Mouse (Mus musculus): ENCODE data around the gene Lrrc4.

Gene Lrrc4

DNA sequence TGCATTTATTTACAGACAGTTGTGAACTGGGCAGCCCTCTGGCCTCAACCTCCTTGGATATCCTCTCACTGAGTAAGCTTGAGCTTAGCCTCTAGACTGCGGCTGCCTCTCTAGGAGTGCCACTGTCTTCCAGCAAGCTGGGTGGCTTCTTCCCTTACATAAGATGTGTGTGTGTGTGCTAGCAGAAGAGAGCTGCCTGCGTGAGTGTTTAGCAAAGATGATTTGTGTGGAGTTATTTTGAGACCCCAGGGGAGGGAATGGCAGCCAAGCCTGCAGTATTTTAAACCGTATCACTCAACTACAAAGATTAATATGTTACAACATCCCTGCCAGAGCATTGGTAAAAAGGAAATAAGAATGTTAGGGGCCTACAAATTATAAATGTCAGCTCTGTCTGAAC lies 49.9 kb downstream of the Lrrc4 start:
- no peak for DNase-seq (ENCODE audit: inconsistent ontology term)

DNA sequence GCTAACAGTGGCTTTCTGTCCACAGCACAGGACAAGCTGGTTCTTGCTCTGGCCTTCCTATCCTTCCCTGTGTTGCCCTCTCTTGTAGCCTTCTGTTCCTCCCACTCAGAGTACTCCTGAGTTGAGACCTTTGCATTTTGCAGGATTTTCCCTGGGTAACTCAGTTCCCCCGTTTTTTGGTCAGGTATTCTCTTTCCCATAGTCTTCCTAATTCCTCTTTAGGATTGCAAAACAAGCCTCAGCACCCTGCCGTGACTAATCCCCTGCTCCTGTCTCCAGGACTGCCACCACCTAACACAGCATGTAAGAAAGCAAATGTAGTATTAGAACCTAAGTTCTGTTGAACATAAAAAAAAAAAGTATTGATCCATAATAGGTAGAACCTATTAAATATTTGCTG lies 60.2 kb downstream of the Lrrc4 start:
- no peak for DNase-seq (ENCODE audit: inconsistent ontology term)

DNA sequence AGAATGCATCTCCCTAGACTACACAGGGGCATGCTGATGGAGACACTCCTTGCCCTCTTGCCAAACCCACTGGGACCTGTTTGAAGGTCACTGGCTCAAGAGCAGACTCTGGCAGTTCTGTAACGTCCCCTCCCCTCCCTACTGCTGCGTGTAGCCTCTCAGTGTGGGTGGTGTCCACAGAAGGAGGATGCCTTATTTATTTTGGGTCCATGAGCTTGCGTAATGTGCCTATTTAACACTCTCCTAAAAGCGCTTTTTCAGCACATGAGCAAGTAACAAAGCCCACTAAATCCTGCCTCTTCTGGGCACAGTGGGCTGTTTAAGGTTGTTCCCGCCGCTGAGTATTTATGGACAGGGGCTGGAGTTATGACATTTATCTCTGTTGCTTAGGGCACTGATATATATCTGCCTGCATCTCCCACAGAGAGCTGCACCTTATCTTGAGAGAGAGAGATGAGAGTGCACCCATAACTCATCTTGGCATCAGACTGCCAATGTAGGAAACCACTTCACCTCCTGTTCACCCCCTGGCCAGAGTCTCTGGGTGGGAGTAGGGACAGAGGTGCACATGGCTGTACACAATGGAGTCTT lies 63.6 kb downstream of the Lrrc4 start:
- DNase-seq (ENCODE audit: inconsistent ontology term), result no peak

DNA sequence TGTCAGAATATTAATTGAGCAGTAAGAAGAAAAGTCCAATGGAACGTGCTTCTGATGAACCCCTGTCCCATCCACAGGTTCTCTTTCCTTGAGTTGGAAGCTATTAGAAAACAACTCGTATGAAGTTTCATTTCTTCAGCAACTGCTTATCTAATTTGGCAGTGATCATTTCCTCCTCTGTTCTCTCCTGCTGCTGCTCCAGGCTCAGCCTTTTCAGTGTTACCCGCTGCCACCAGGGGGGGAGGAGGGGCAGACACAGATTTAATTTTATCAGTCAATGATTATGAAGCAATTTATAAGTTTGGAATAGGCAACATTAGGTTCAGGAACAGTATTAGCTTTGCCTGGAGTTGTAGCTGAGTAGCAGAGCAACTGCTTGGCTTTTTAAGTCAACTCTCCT lies 64.9 kb downstream of the Lrrc4 start:
- no peak for DNase-seq (ENCODE audit: inconsistent ontology term)

DNA sequence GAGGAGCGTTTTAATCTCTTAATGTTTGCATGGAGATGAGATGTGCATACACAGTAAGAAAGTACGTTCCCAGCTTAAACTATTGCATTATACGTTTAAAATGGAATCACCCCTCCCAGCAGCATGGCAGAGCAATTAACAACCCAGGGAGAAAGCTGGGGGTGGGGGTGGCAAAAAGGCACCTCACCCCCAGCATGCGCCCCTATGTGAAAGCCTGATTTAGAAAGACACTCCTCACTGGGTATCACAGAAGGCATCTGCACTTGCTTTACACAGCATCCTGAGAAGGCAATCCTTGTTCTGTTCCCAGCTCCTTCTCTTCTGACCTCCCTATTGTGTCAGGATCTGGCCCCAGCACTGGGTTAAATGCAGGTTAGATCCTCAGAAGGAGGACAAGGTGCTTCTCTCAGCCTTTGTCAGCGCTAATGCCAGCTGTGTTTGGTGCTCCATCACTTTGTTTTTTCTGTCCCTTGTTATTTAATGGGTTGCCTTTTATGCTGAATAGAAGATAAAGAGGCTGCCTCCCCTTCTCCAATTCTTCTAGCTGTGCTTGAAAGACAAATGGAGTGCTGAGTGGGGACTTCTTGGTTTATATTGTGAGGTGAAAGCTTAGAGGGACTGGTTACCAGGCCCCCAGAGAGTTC lies 69.3 kb downstream of the Lrrc4 start:
- no peak for DNase-seq (ENCODE audit: inconsistent ontology term)

DNA sequence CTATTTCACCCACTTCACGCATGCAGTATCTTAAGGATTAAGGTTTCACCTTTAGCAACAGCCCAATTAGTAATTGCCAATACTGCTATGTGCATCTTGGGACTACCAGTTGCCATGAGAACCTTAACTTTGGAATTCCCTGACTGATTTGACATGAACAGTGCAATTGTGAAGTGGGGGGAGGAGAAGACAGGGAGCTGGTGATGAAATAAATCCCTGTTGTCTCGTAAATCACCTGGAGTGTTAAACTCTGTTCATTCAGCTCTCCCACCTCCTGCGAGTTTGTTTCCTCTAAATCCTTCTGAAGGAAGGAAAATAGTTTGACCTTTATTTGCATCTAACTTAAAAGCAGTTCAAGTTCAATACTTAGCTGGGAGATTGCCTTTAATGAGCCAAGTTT lies 69.8 kb downstream of the Lrrc4 start:
- DNase-seq (ENCODE audit: inconsistent ontology term), result no peak

DNA sequence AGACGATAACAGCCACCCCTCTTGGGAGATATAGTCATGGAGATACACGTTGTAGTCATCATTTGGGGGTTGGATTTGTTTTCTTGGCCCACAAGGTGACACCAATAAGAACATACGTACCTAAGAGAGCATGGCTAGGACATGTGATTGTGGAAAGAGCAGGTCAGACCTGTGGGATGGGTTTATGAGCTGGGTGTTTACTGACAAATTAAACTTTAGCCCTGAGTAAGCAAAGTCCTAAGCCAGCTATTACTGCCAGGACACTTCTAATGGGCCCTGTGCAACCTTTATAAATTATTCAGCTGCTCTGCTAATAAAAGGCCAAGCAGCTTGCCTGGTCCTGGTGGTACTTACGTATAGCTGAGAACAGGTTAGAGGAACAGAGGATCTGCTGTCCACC lies 73.3 kb downstream of the Lrrc4 start:
- DNase-seq (ENCODE audit: inconsistent ontology term), result no peak

DNA sequence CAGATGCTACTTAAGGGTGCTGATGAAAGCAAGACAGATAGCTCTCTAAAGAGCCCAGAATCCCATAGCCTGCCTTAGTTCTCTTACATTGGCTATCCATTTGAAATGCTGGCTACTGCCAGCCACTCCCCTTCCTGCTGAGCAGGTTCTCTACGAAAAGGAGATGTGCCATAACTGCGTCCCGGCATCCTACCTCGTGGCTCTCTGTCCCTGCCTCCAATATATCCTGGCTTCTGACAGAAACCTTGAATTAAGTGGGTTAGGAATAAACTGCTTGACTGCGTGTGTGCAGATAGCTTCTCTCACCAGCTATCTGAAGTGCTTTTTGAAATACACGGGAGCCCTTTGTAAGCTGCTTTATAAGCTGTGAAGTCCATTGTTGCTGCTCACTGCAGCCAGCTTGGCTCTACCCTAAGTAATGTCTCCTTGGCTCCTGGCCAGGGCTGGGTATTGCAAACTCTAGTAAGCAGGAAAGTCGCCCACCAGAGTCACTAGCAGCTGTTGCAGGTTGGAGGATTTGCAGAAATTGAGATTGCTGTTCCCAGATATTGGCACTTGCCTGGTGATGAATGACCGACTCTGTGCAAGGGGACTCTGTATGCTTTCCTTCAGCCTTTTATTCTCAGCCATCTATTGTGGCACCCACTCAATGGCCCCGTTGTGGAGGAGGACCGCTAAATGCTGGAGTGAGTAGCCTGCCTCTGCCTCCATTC lies 75.1 kb downstream of the Lrrc4 start:
- DNase-seq (ENCODE audit: inconsistent ontology term), result peak; percentile 72

DNA sequence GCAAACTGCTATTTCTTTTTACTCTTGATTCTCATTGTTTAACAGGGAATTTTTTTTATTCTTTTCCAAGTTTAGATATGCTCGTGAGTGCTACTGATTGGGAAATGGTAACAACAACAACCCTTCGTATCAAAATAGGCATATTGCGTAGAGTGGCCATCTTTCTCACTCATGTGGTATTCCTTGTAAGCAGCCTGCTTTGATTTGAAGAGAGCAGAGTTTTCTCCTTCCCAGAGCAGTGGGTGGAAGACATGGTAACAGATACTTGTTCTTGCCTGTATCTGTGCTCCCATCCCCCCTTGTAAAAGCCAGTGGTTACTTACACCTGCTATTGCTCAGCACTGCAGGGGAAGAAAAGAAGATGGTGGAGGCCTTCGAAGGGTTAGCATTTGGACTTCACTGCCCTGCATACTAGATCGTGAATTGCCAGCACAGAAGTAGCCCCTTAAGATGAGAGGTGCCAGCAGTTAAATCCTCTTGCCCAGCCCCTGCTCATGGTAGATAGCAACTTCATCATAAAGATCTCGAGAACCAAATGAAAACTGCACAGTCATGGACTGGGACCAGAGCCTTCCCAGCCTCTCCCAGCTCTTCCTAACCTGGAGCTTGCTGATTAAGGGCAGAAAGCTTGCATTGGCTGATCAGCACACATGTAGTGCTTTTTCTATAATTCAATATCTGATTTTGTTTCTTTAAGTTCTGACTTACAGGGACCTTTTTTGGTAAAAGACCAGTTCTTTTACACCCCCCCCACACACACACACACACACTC lies 77.2 kb downstream of the Lrrc4 start:
- DNase-seq (ENCODE audit: inconsistent ontology term), result no peak

DNA sequence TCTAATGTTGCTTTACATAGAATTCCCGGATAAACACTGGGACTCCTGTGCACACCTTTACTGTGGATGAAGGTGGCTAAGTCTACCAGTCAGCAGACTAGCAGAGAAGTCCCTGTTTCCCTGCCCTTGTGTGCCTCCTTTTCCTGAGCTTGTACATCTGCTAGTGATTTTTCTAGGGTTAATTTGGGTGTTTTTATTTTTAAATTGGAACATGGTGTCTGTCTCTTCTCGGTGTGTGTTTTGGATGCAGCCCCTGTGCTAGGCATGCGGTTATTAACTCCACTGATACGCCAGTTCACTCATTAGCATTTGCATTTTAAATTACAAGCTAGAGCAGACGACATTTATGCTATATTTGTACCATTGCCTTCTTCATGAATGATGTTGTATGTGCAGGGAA lies 77.9 kb downstream of the Lrrc4 start:
- no peak for DNase-seq (ENCODE audit: inconsistent ontology term)

DNA sequence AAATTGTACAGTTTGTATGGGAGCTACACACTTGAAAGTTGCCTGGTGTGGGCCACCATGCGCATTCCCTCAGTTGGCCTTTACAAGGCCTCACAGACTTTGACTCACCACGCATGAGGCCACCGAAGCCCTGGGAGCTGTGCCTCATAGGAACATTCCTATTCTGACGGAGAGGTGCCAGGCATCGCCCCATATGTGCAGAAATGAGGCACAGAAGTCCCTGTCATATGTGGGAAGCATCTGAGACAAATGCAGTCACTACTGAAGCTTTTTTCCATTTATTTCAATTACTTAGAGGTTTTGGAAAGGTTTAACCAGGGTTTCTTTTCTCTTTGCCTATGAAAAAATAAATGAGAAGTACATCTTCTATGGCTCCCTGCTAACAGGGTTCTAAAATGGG lies 78.3 kb downstream of the Lrrc4 start:
- DNase-seq (ENCODE audit: inconsistent ontology term), result no peak

DNA sequence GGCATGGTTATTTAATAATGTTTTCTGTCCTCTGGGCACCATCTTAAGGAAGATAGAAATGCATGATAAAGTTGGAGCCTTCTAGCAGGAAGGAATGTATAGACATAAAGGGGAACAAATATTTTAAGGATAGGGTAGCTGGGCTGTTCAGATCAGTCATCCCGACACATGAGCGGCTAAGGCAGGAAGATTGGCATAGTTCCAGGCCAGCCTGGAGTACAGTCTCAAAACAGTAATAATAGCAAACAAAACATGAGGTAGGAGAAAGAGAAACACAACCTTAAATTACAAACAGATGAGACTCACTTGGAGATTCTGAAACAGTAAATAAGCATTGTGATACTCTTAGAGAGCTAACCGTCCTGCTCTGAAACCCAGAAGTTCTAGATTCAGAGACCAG lies 80.4 kb downstream of the Lrrc4 start:
- no peak for DNase-seq (ENCODE audit: inconsistent ontology term)

DNA sequence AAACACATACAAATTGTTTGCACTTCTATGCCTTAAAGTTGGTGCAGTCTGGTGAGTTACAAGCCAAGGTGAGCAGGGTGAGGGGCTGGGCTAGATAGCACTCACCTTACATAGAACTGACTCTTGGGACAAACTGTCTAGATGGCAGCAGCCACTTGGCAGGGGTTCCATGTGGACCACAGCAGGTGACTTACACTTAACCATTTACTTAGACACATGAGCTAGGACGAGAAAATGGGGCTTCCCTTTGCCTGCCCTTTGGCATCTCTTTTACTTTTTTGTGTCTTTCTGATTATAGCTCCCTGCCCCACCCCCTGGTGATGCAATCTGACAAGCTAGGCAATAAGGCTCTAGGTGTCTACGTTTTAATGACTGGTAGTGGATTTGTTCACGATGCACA lies 82.3 kb downstream of the Lrrc4 start:
- DNase-seq (ENCODE audit: inconsistent ontology term), result no peak

DNA sequence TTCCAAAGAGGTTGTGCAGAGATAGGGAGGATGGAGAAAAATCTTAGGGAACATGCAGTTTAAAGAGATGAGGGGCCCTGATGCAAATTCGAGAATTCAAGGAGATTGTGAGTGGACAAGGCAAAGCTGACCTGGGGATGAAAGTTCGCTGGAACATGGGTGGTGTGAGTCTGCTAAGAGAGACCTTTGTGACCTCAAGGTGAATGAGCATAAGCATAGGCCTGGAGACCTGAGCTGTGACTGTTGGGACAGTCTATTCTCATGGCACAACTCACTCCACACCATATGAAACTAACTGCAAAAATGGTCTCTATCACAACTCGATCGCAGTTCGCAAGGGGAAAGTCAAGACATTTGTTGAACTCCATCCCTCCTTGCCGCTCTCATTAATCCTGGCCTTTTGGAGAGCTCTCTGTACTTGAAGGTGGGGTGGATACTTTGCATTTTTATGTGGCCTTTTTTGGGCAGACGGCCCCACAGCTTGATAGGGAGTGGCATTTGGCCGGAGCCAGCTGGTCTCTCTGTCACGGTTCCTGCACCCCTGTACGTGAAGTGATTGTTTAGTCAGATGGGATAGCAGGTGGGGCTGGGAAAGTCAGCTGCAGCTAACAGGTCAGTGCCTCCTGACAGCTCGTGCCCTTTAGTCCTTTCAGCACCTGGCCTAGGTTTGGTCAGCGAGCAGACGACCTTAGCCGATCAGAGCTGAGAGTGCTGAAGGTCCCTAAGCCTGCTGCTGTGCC lies 83.4 kb downstream of the Lrrc4 start:
- no peak for DNase-seq (ENCODE audit: inconsistent ontology term)

DNA sequence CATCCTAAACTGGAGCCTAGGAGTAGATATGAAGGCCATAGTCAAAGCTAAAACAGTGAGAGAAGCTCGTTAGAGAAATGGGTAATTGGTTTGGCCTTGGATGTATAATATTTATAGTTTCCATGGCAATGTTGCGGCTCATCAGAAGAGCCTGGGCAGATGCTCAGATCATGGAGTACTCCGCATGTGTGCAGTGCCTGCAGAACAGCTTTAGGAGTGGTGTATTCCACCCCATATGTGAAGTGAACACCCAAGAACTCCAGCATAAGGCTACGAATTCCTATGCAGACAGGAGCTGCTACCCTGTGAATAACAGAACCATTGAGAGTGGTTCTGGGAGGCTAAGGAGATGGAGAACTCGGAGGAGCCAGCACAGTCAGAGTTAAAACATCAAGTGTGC lies 84.5 kb downstream of the Lrrc4 start:
- no peak for DNase-seq (ENCODE audit: inconsistent ontology term)

DNA sequence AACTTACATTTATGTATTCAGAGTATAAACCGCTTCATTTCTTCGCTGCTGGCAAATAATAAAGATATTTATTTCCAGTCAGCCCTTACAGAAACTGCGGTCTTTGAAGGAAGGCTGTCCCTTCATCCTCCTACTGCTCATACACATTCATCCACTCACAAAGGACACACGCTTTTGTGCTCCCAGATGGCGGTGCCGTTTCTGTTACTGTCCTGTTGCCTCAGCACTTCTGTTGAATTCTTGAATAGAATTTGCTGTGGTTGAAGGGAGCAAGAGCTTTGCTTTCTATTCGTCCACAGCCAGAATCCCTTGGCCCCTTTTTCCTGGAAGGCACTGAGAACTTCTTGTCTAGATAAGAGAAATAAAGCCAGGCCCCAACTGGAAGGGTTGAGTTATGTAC lies 85.7 kb downstream of the Lrrc4 start:
- no peak for DNase-seq (ENCODE audit: inconsistent ontology term)

DNA sequence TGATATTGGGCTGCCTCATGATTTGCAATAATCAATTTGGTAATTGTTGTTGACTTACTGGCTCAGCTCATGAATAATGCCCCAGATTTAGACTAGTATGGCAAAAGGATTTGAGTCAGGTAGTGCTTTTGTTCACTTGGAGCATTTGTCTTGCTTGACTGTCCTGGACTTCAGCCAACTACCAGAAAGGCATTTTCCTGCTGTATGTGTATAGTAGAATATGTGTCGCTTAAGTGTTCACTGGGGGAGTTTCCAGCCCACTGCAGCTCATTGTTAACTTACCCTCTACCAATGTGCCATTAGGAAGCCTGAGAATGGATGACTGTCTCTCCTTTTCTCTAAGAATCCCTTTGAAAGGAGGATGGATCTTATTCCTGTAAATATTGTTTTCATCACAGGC lies 88.0 kb downstream of the Lrrc4 start:
- DNase-seq (ENCODE audit: inconsistent ontology term), result peak; percentile 26

DNA sequence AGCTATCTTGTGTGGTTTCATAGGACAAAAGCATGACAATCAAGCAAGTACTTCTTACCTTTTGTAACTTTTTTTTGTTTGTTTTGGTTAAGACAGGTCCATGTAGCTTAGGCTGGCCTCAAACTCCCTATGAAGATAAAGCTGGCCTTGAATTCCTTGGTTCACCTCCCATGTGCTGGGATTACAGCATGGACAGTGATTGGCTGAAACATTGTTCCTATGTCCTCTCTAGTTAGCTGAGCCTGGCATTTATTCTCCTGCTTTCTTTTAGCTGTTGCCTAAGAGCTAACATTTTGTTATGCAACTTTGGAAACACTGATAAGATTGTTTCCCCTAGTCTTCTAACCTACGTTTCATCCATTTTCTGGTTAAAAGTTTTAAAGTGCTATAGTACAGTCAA lies 93.9 kb downstream of the Lrrc4 start:
- no peak for DNase-seq (ENCODE audit: inconsistent ontology term)

DNA sequence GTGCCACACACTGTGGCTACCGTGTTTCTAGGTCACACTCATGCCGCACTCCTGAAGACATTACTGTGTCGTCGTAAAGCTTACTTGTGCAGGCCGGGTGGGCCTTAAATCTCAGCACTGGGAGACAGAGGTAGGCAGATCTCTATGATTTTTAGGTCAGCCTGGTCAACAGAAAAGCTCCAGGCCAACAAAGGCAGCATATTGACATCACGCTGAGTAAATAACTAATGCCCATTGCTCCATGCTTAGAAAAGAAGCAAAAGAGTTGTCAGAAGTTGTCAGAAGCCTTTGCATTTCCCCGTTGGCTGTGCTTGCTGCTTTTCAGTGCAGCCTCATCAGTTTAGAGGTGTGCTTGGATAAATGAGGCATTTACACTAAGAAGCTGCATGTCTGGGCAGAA lies 94.9 kb downstream of the Lrrc4 start:
- DNase-seq (ENCODE audit: inconsistent ontology term), result no peak

DNA sequence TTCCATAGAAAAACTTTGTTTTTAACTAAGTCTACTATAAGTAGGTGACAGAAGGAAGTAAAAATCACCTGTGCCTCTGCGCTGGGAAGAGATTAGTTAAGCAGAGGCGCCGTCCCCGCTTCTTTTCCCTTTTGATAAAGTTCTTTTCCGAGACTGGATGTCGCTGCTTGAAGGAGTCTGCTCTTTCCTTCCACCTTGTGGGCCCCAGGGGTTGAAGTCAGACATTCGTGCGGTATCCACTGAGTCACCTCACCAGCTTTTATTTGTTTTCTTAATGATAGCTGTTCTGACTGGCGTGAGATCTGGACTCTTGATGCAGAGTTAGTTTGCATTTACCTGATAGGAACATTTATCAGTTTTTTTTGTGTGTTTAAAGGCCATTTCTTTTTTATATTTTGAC lies 96.4 kb downstream of the Lrrc4 start:
- no peak for DNase-seq (ENCODE audit: inconsistent ontology term)

DNA sequence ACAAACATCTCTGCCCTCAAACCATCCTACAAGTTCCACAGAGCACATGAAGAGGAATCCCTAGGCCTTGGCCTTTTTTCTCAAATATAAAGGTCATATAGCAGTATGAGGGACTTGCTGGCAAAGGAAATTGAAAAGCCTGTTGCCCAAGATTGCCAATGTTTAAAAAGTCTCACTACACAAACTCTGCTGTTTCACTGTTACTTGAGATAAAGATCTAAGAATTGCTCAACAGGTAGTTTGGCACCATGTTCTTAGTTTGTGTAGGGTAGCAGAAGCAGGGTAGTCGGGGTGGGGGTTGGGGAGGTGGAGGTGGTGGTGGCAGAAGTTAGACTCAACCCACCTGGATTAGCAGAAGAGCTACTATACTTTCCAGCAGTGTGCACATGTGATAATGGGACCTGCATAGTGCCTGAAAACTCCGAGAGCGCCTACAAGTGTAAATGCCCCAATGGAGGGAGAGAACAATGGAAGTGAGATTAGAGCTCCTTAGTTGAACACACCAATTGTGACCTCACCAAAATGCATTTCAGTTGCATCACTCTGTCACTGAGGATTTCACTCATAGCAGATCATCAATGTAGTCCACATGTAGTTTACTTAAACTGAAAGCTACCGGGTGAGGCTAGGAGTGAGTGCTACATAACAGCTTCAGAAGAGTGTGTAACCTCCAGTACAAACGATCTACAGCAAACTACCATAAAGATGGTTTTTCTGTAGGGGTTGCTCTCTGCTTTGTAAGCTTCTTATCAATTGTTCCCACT lies 97.5 kb downstream of the Lrrc4 start:
- no peak for DNase-seq (ENCODE audit: inconsistent ontology term)

Data from Muller cell, postnatal 12 days (primary cell).